Mouse (Mus musculus) ovary, postnatal 14 days (tissue): ENCODE results near the gene Pcx.
A peak's percentile ranks its signal among the peaks of the same experiment; 100 is the strongest.

Experiments
- DNase-seq: peaks from one replicate; pipeline ENCODE4 v3.0.0; 2022; ENCODE audit warnings: low spot score

The Pcx gene

GRCm38 (mm10) chr19:4548305-4548883 lies 38.1 kb downstream of the Pcx start:
- DNase-seq, result no peak

- no peak for DNase-seq
Observed at GRCm38 (mm10) chr19:4554248-4554647, 44.0 kb downstream of the Pcx start.

- no peak for DNase-seq
Observed at GRCm38 (mm10) chr19:4555086-4555485, 44.8 kb downstream of the Pcx start.

- DNase-seq, result no peak
Observed at GRCm38 (mm10) chr19:4556787-4557186, 46.5 kb downstream of the Pcx start.

- DNase-seq, result peak; percentile 23
Observed at GRCm38 (mm10) chr19:4557796-4558569, 47.7 kb downstream of the Pcx start.

GRCm38 (mm10) chr19:4558570-4558955 lies 48.3 kb downstream of the Pcx start:
- no peak for DNase-seq

- DNase-seq, result no peak
Observed at GRCm38 (mm10) chr19:4559011-4559410, 48.7 kb downstream of the Pcx start.

- no peak for DNase-seq
Observed at GRCm38 (mm10) chr19:4559588-4559987, 49.3 kb downstream of the Pcx start.

- no peak for DNase-seq
Observed at GRCm38 (mm10) chr19:4560205-4560604, 49.9 kb downstream of the Pcx start.

- DNase-seq, result no peak
Observed at GRCm38 (mm10) chr19:4565678-4566077, 55.4 kb downstream of the Pcx start.

- no peak for DNase-seq
Observed at GRCm38 (mm10) chr19:4566880-4567279, 56.6 kb downstream of the Pcx start.

GRCm38 (mm10) chr19:4567665-4568064 lies 57.4 kb downstream of the Pcx start:
- no peak for DNase-seq

- DNase-seq, result no peak
Observed at GRCm38 (mm10) chr19:4568832-4569231, 58.6 kb downstream of the Pcx start.

GRCm38 (mm10) chr19:4569356-4570236 lies 59.3 kb downstream of the Pcx start:
- no peak for DNase-seq

GRCm38 (mm10) chr19:4570237-4570613 lies 60.0 kb downstream of the Pcx start:
- no peak for DNase-seq

- no peak for DNase-seq
Observed at GRCm38 (mm10) chr19:4570815-4571214, 60.5 kb downstream of the Pcx start.

GRCm38 (mm10) chr19:4571658-4572057 lies 61.4 kb downstream of the Pcx start:
- DNase-seq, result no peak

- no peak for DNase-seq
Observed at GRCm38 (mm10) chr19:4572061-4572460, 61.8 kb downstream of the Pcx start.

GRCm38 (mm10) chr19:4572467-4572866 lies 62.2 kb downstream of the Pcx start:
- no peak for DNase-seq

- DNase-seq, result no peak
Observed at GRCm38 (mm10) chr19:4573241-4573640, 63.0 kb downstream of the Pcx start.

GRCm38 (mm10) chr19:4578799-4579198 lies 68.5 kb downstream of the Pcx start:
- DNase-seq, result no peak

- DNase-seq, result no peak
Observed at GRCm38 (mm10) chr19:4579296-4579695, 69.0 kb downstream of the Pcx start.

- DNase-seq, result no peak
Observed at GRCm38 (mm10) chr19:4583856-4584255, 73.6 kb downstream of the Pcx start.
